Mouse (Mus musculus) thymus, postnatal 25 days (tissue): ENCODE measurements around the gene Zdhhc7.

Source experiments
- DNase-seq: peaks from one replicate; pipeline ENCODE4 v3.0.0; 2022

The Zdhhc7 gene

DNA sequence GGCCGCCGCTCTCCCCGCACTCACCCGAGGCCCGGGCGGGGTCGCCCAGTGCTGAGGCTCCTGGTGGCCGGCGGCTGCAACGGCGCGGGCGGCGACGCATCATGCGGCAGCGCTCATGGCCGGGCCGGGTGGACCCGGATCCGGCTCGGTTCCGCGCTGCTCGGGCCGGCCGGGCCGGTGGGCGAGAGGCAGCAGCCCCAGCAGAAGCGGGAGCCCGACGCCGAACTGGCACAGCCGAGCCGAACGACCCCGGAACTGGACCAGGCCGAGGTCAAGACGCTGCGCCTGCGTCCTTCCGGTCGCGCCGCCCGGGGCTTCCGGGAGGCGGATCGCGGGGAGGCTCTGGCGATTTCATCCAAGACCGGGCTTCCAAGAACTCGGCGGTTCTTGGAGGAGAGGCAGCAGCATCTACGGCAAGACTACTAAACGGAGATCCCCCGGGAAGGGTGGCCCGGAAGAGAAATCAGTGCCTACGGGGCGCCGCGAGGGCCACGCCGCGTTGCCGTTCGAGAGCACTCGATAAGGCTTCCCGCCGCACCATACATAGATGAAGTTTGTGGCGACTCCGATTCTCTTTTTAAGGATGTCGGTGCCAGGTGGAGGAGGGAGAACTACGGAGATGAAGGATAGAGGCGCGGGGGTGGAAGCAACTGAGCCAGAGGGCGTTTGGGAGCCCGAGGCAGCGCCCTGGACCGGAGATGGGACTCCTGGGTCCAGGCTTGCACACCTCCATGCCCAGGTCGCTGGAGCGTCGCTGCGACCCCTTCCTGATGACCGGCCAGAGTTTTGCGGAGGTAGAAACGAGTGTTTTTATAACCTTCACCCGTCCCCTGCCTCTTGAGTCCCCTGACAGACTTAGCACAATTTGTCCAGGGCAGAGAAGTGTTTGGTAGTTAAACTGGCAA is at the start of gene Zdhhc7:
Gene Zdhhc7, minus strand, starts transcription at position 415 of the 905 bp plus-strand sequence.
- DNase-seq, result peak; percentile 82

DNA sequence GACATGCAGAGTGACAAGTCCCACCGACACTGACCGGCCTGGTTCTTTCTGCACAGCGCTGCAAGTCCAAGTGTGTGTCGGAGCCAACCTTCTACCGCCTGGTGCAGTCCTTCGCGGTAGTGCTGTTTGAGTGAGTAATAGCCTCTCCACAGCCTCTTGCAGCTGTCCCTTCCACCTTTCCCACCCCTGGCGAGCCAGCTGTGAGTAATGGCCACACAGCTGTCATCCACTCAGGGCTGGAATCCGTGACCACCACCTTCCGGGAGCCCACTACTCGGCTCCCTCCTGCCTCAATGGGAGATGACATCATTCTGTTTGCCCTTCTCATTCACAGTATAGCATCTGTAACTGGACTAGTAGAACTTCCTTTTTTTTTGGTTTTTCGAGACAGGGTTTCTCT is 48.7 kb upstream of the Zdhhc7 start:
- DNase-seq, result no peak

DNA sequence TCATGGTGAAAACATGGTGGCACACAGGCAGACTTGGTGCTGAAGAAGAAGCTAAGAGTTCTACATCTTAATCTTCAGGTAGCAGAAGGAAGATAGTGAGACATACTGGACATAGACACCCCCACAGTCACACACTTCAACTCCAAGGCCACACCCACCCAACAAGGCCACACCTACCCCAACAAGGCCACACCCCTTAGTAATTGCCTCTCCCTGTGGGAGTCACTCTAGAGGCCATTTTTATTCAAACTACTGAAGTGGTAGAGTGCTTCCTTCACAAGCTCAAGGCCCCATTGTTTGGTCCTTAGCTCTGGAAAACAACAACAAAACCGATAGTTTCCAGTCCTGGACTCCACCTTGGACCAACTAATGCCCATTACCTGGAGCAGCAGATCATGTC is 44.8 kb upstream of the Zdhhc7 start:
- DNase-seq, result no peak

DNA sequence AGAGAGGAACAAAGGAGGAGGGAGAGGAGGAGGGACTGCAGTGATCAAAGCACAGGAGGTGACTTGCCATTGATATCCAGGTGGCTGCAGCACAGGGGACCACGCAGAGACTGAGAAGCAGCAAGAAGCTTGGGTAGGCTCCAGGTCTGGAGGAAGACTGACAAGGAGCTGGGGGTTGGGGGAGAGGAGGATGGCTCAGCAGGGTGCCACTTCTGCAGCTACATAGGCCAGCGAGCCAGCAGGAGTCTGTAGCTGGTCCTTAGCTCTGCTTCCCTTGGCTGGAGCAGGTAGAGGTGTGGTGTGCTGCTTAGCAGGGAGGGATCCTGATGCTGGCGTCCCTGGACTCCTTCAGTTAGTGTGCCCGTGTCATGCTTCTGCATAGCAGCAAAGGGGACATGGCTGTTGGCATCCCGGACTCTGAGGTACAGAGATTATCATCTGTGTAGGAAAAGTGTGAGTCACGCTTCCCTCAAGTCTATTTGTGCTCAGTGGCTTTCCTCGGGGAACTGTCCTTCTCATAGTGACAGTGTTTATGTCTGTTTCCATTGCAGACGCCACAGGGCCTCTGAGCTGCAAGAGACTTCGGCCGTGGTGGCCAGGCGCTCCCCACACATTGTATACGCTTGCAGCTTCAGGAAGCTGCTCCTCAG is 43.5 kb upstream of the Zdhhc7 start:
- no peak for DNase-seq

DNA sequence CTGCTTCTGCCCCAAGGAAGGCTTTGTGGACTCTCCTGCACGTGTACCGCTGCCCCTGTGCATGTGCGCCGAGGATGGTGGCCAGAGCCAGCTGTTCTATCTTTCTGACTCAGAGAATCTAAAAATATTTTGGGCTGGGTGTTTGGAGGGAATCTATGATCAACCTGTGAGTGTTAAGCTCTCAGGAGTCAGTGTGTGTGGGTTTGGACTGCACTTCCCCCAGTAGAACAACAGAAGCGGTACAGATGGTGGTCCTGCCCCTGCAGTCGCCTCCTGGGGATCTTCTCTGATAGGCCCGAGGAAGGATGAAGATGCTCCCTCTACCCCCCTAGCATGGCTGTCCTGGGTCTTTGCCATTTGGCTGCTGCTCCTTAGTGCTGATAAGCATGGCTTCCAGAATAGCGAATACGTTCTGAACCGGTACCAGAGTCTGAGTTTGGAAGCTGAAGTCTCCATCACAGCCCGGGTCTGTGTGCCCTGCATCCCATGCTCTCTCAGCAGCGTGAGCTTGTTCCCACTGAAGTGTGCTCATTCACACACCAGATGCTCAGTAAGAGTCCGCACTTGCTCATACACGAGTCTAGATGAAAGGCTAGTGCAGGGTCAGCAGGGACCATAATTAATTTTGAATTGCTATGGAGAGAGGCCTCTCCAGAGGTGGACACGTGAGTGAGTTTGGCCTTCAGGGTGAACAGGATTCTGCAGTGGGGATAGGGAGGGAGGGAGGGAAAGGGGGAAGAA is 42.8 kb upstream of the Zdhhc7 start:
- DNase-seq, result no peak

DNA sequence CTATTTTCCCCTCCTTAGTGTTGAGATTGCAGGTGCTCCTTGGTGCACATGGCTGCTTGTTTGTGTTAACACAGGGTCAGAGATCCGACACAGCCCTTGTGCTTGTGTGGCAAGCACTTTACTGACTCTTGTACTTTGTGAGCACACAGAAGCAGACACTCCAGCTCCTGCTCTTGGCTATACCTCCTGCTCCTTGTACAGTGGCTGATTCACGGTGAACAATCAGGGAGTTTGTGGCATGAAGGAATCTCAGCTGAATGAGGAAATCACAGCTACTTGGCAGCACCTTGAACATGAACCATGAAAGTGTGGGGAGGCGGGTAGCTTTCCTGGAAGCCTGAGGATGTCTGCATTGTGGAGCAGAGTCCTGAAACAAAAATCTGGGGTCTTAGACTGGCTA is 39.5 kb upstream of the Zdhhc7 start:
- no peak for DNase-seq

DNA sequence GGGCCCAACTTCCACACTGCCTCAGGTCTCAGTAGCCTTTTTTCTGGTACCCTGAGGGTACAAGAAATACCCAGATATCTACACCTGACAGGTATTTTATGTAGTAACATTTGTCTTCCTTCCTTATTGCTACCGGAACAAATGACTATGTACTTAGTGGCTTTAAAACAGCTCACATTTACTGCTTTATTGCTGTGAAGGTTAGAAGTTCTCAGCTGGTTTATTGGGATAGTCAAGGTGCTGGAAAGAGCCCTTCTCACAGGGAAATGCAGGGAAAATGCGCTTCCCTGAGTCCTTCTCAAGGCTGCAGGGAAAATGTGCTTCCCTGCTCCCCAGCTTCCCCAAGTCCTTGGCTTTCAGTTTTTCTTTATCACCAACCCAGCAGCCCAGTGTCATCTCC is 37.7 kb upstream of the Zdhhc7 start:
- DNase-seq, result no peak

DNA sequence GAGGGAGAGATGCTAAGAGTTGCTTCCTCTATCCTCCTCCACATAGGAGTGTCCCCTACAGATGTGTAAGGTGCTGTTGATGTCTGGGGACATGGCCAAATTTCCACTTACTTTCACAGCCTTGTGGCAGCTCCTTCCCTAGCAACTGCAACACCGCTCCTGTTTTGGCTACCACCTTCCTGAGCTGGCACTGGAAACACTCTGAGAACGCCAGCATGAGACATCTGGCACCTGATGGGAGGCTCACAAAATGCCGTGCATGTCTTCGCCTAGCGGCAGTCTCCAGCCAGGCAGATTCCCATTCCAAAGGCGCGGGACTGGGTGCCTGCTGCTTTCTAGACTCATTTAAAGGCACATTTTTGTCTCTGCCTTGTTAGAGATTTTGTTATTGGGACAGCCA is 35.3 kb upstream of the Zdhhc7 start:
- no peak for DNase-seq

DNA sequence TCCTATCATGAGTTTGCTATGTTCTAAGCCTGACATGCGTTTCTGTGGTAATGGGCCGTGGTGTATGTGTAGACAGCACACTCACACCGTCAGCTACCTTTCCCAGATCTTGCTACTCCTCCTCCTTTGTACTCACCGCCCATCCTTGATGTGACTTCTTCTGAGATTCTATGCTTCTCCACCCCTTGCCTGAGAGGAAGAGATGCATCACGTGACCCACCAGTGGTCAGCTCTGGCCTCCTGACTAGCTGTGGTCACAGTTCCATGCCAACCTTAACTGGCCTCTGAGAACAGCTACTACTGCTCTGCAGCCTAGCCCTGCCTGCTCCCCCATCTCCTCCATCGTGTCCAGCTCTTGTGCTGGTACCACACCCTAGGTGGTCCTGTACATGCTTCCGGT is 34.4 kb upstream of the Zdhhc7 start:
- DNase-seq, result no peak

DNA sequence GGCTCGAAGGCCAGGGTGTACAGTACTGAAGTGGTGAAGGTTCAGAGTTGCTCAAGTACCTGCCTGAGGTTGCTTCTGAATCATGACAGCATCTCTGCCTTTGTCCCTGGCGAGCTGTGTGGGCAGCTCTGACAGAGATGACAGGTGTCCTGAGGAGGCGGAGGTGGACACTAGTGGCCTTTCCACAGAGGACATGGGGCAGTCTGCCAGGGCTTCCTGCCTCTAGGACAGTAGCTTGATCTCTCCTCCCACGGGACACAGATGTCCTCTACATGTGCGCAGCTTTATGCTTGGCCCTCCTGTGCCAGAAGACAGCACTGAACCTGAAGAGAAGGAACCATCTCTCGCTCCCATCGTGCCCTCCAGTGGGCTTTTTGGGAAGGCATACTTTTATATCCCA is 31.9 kb upstream of the Zdhhc7 start:
- DNase-seq, result no peak

DNA sequence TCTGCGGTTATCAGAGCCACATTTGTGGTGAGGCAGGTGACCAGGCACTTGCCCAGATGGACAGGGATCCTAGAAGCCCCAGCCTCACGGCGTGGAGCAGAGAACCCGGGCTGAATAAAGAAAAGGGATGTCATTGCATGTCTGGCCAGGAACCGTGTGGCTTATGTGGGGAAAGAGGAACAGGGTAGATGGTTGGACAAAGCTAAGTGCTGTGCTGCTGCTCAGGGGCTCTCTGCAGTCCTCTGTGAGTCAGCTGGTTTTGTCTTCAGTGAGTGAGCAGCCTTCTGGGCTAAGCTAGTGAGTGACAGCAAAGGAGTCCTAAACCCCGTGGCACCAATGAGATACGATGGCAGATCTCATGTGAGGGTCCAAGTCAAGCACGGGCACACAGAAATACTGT is 29.9 kb upstream of the Zdhhc7 start:
- DNase-seq, result no peak

DNA sequence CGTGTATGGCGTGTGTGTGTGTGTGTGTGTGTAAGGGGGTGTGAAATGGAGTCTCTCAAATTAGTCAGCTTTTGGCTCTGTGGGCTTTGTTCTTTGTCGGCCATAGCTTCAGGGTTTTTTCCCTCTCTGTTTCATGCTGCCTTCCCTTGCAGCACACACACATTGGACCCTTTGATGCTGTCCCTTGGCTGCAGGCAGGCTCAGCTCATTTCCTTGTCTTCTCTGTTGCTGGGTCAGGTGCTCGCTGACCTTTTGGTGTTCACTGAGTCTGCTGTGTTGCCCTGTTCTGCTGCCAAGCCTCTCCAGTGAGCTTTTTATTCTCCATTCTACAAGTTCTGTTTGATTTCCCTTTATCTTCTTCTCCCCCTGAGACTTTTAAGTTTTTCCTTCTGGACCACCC is 28.3 kb upstream of the Zdhhc7 start:
- DNase-seq, result no peak

DNA sequence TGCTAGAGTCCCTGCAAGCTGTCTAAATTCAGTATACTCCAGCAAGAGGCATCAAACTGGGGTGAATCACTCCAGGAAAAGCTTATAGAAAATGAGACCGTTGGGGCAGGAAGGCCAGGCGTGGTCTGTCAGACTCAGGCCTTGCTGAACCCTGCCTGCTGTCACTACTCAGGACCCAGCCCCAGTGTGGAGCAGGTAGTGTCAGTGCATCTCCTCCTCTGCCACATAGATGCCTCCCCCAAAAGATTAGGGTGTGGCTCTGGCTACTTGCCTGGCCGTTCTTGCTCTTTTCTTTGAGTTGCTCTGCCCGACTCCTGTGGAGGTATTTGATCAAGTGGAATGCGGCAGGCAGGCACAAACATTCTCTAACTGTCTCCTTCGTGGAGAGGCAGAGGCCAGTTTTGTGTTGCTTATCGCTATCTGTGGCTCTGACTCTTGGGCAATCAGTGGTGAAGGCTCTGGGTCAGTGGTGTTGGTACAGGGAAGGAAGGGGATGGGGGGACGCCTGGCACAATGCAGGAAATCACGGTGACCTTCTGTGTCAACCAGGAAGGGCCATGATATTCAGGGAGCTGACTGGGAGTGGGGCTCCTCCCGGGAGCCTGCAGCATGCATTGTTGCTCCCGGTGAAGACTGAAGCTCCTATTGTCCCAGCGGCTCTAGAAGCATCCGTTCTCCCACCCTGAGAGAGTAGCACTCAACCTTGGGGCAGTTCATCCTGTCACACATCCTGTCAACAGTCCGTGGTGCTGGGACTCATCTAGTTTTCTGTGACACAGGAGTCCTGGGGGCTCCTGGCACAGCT is 25.3 kb upstream of the Zdhhc7 start:
- DNase-seq, result no peak

DNA sequence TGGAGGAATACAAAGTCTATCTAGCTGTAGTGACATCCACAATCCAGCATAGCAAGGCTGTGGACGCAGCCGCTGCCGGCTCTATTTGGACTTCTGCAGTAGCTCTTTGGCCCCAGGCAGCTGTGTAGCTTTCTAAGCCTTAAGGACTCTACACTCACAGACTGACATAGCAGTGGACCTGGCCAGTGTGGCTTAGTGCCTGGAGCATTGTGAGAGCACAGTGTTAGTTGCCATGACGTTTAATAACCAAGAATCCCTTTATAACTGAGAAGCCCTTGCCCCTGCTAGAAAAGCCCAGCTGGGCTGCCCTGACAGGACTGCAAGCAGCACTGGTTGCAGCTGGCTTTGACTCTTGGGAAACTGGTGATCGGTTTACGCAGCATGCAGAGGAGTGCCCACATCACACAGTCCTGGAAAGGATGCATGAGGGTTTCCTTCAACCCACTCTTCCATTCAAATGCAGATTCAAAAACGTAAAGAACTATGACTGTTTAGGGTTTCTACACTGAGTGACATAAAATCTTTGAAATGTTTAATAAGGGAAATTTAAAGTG is 23.6 kb upstream of the Zdhhc7 start:
- DNase-seq, result no peak

DNA sequence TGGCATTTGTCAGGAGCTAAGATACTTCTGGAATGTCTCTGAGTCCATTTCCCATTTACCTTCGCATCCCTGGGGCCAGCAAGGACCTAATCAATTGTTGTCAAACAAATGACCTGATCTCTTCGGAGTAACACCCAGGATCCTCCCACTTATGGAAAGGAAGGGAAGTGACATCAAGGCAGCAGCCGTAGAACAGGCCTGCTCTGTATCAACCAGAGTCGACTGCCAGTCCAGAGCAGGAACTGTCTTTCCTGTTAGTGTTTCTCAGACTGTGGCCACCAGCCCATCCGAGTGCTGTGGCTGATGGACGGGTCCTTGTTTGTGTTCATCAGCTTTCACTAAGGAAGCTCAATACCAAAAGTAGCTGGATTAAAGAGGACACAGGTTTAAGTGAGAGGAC is 23.0 kb upstream of the Zdhhc7 start:
- DNase-seq, result no peak

DNA sequence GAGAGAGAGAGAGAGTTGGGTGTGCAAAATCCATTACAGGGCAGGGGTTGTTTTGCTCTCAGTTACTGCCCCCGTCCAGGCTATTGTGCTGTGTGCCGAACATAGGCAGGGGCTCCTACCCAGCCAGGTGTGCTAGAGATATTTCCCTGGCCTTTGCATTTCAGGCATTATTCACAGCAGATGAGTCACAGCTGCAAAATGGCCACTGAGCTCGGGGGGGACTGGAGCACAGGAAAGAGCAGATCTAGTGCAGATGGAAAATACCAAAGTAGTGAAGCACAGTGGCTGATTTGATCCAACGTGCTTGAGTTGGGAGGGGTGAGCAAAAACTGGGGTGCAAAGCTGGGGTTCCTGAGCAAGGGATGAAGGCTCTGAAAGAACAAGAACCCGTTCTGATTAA is 19.7 kb upstream of the Zdhhc7 start:
- DNase-seq, result no peak

DNA sequence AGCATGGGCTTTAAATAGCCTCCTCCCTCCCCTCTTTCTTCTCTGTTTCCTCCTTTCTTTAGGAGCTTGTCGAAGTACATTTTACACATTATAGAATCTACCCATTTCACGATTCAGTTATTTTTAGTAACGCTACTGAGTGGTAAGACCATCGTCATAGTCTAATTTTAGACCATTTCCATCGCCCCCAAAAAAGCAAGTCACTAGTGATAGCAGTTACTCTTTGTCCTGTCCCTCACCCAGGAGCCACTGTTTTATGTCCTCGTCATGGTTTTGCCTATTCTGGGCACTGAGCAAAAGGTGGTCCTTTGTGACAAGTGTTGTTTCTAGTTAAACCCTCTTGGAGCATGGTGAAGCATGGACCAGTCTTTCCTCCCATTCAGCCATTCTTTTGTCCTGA is 18.6 kb upstream of the Zdhhc7 start:
- DNase-seq, result no peak

DNA sequence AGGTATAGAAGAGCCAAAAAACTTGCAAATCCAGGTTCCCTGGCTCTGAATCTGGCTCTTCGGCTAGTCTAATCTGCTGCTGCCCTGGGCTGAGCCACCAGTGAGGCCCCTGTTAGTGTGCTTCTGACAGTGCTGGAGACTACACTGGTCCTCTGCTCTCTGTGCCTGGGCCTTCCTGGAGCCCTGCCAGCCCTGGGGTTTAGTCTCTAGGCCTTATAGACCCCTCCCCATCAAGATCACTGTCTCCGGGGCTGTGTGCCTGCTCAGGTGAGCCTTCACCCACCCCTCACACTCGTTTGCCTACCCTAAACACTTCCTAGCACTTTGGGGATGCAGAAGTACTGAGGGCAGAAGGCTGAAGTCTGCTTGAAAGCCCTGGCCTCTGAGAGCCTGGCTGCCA is 18.1 kb upstream of the Zdhhc7 start:
- no peak for DNase-seq

DNA sequence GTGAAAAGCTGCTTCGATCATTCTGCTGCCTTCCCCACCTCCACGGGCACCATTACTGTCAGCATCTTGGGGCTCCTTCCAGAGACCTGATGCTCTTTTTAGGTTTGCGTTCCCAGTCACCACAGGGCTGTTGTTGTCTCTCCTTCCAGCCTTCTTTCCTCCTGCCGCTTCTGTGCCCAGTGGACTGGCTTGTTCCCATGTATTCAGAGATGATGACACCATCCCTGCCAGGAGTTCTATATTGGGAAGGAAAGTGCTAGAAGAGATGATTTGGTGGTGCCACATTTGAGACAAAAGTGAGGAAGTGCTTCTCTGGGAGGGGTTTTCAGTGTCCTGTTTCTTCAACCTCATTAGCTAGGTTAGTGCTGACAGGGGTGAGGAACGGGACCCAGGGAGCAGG is 17.6 kb upstream of the Zdhhc7 start:
- DNase-seq, result no peak

DNA sequence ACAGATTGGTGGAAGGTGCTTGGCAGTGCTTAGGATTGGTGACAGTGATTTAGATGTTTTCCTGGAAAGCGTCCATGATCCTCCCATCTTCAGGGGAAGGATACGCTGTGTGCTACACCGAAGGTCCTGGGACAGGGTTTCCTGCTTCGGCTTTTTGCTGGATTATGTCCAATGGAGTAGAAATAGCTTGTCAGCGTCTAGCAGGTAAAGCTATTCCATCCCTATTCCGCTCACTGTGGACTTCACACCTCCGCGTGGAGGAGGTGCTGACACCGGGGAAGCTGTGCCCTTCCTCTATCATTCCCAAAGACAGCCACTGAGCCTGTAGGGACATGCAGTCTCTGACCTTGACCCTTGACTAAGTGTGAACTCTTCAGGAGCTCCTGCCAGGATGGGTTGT is 16.9 kb upstream of the Zdhhc7 start:
- DNase-seq, result no peak

DNA sequence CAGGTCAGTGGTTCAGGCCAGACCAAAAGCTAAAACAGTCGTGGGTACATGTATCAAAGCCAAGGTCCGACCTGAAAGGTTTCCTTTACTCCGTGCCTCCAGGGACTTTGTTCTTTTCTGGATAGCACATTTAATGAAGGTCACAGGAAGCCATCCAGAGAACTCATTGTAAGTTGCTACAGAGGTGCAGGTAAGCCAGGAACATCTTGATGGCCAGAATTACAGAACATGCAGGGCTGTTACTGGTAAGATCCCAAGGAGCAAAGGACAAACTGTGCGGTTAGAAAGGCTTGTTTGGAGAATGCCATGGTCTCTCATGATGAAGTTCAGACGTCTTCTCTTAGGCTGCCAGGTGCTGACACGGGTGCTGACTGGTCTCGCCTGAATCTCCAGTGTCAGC is 15.3 kb upstream of the Zdhhc7 start:
- DNase-seq, result no peak

DNA sequence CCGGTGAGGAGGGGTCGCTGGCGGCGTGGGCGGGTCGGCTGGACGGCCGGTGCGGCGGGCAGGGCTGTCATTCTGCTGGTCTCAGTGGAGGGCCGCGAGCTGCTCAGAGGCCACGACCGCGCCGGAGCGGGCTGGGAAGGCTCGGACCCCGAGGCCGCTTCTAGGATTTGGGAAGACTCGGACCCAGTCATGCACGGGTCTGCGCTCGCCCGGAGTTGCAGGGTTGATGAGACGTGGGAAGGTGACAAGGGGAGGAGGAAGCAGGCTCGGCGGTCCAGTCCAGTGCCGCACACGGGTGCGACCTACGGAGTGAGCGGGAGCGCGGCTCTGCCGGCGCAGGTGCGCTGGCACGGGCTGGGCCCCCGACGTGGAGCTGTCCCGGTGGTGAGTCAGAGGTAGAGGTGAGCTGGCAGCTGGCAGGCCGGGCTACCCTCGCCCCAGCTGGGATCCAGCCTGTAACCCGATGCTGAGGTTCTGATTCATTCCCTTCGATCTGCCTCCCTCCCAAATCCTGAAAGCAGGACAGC is 13.1 kb upstream of the Zdhhc7 start:
- no peak for DNase-seq
